Mouse (Mus musculus) embryonic facial prominence, embryonic 15.5 days (tissue): ENCODE results near the gene Nt5c2. TPM values are rescaled to one million over a fixed set of nuclear protein-coding genes. Genes with fewer than 3 reads are reported as not detected.
"Not testable (repeated sequence)": the region's sequence is repeated elsewhere in the genome, so short reads cannot be mapped to it uniquely, and the experiment has no call there.

Source experiments
- ATAC-seq: fragments of 200-750 bp; cut with Nextera tagmentation; 2 replicates; pipeline ENCODE4 v1.8.0; 2017; ENCODE audit warnings: low read depth, moderate TSS enrichment; ENCODE audit not compliant: insufficient number of reproducible peaks, low FRiP score, low TSS enrichment
- H3K27ac ChIP-seq: fragments of 300-500 bp; sonication (generic); replicated peaks from 2 replicates; pipeline ENCODE4 v1.5.1; 2015; ENCODE audit warnings: mild to moderate bottlenecking, inconsistent platforms
- H3K27me3 ChIP-seq: fragments of 300-500 bp; sonication (generic); 2 replicates; pipeline ENCODE4 v1.6.1; 2015; ENCODE audit warnings: inconsistent platforms
- H3K36me3 ChIP-seq: fragments of 300-500 bp; sonication (generic); 2 replicates; pipeline ENCODE4 v1.6.1; 2015; ENCODE audit warnings: mild to moderate bottlenecking, inconsistent platforms
- H3K4me1 ChIP-seq: fragments of 300-500 bp; sonication (generic); 2 replicates; pipeline ENCODE4 v1.6.1; 2015; ENCODE audit warnings: inconsistent platforms
- H3K4me2 ChIP-seq: fragments of 300-500 bp; sonication (generic); replicated peaks from 2 replicates; pipeline ENCODE4 v1.6.1; 2015; ENCODE audit warnings: mild to moderate bottlenecking, inconsistent platforms
- H3K4me3 ChIP-seq: fragments of 300-500 bp; sonication (generic); replicated peaks from 2 replicates; pipeline ENCODE4 v1.5.1; 2015; ENCODE audit warnings: mild to moderate bottlenecking, inconsistent platforms
- H3K9ac ChIP-seq: fragments of 300-500 bp; sonication (generic); 2 replicates; pipeline ENCODE4 v1.6.1; 2015; ENCODE audit warnings: inconsistent platforms
- H3K9me3 ChIP-seq: fragments of 300-500 bp; sonication (generic); replicated peaks from 2 replicates; pipeline ENCODE4 v1.6.1; 2016; ENCODE audit warnings: inconsistent platforms
- WGBS: fragments of 180-500 bp; shearing (Covaris S2); methylation state at CpG from one replicate; pipeline ENCODE4 v1.1.7; 2015; 5-methylcytosine and 5-hydroxymethylcytosine counted together
- polyA plus RNA-seq: library from polyadenylated mRNA; unstranded; fragments of >200 nt; fragmentation: Nextera tagmentation; extraction: Ambion mirVana; gene quantifications from 2 replicates; pipeline ENCODE4 v1.2.1, GENCODE M21; 2015

Gene Nt5c2
- polyA plus RNA-seq, 1 experiment from 2014 or later: 73.4 TPM

- Histone ChIP-seq H3K4me2 (no peak overlapping the region), H3K27me3 (no peaks in the 10 kb centered on the region), H3K9ac (no peak overlapping the region), H3K4me3 (no peak overlapping the region), H3K4me1 (peaks cover 12% of the 10 kb centered on the region; the same call in 1 of the 2 replicates), H3K36me3 (no peaks in the 10 kb centered on the region), H3K9me3 (no peaks in the 10 kb centered on the region), H3K27ac (no peak overlapping the region)
- no peak for ATAC-seq
- 68% methylated on average over 6 of the region's 6 CpGs for WGBS
Measured at GRCm38 (mm10) chr19:46987646-46988045, 27.3 kb downstream of the Nt5c2 start.

DNA sequence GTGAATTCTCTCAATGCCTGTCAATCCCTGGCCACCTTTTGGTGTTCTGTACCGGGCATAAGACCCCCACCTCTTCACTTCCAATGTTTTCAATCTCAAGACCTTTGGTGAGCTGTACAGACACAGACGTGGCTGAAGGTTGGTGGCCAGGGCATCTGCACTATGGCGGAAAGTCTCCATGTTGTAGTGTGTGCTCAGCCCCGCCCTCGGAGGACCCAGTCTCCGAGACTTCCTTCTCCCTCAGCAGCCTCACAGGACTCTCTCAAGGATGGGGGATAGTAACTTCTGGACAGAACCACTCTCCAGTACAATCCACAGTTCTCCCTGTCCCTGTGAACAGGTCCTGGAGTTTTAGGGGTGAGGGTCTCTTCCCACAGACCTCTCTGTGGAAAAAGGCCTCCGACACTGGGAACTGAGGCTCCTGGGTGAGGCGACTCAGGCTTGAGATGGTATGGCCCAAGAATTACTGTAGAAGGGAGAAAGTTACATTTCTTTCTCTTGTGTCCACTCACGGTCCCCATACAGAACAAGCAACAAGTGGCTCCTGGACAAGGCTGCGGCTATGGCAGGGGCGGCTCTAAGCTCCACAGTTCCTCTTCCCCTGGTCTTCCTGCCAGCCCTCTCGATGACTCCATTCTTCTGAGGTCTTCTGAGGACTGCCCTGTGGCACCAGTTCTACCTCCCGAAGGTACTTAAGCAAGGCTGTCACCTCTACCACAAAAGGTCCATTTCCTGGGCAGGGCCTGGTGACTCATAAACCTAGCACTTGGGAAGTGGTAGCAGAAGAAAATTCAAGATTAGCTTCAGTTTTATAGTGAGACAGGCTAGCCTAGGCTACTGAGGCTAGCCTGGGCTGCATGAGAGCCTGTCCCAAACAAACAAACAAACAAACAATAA lies 30.0 kb downstream of the Nt5c2 start:
- Histone ChIP-seq H3K4me3 (no peak overlapping the region), H3K27ac (no peak overlapping the region), H3K27me3 (no peaks in the 10 kb centered on the region), H3K4me2 (no peak overlapping the region), H3K9me3 (no peaks in the 10 kb centered on the region), H3K9ac (no peak overlapping the region), H3K4me1 (peaks cover 12% of the 10 kb centered on the region; the same call in 1 of the 2 replicates), H3K36me3 (no peaks in the 10 kb centered on the region)
- WGBS: 82% methylated on average over 13 of the region's 13 CpGs
- no peak for ATAC-seq

GRCm38 (mm10) chr19:46983966-46984380 lies 31.0 kb downstream of the Nt5c2 start:
- 51% methylated on average over 11 of the region's 11 CpGs for WGBS
- H3K27ac ChIP-seq: no peak overlapping the region
- peaks cover 12% of the 10 kb centered on the region; the same call in 1 of the 2 replicates for H3K4me1 ChIP-seq
- no peaks in the 10 kb centered on the region for H3K9me3 ChIP-seq
- ATAC-seq: no peak
- no peak overlapping the region for H3K4me3 ChIP-seq
- H3K9ac ChIP-seq: no peak overlapping the region
- no peak overlapping the region for H3K4me2 ChIP-seq
- no peaks in the 10 kb centered on the region for H3K27me3 ChIP-seq
- no peaks in the 10 kb centered on the region for H3K36me3 ChIP-seq

DNA sequence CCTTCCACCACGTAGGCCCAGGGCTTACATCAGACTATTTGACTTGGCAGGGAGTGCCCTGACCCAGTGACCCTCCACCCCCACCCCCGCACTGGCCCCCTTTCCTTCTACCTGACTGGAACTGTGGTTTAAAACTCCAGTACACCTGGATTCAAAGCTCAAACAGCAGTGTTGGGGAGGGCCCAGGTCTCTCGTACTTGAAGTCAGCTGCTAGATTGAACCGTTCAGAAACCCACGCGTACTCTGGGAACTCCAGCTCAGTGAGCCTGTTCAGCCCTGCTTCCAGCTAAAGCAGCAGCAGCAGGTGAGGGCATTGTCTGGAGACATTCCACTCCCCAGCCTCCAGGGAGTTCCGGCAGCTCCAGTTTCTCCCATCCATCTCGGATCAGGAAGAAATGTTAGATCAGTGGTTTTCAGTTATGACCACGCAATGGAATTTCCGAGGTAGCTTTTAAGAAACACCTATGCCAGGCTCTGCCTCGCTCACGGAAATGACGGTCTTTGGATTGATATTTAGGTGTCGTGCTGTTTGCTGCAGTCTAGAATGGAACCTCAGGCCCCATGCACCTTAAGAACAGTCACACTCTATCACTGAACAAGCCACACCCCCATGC lies 31.5 kb downstream of the Nt5c2 start:
- Histone ChIP-seq H3K4me3 (no peak overlapping the region), H3K4me1 (peaks cover 12% of the 10 kb centered on the region; the same call in 1 of the 2 replicates), H3K9ac (no peak overlapping the region), H3K4me2 (no peak overlapping the region), H3K27me3 (no peaks in the 10 kb centered on the region), H3K27ac (no peak overlapping the region), H3K36me3 (no peaks in the 10 kb centered on the region), H3K9me3 (no peaks in the 10 kb centered on the region)
- WGBS: 42% methylated on average over 14 of the region's 14 CpGs
- no peak for ATAC-seq

- Histone ChIP-seq H3K4me2 (no peak overlapping the region), H3K9ac (no peak overlapping the region), H3K9me3 (no peaks in the 10 kb centered on the region), H3K27me3 (no peaks in the 10 kb centered on the region), H3K27ac (no peak overlapping the region), H3K36me3 (no peaks in the 10 kb centered on the region), H3K4me1 (peaks cover 9% of the 10 kb centered on the region; the same call in 1 of the 2 replicates), H3K4me3 (no peak overlapping the region)
- ATAC-seq: no peak
- 40% methylated on average over 6 of the region's 6 CpGs for WGBS
Measured at GRCm38 (mm10) chr19:46981462-46981861, 33.5 kb downstream of the Nt5c2 start.

GRCm38 (mm10) chr19:46979781-46980105 lies 35.2 kb downstream of the Nt5c2 start:
- no peak overlapping the region for H3K27ac ChIP-seq

DNA sequence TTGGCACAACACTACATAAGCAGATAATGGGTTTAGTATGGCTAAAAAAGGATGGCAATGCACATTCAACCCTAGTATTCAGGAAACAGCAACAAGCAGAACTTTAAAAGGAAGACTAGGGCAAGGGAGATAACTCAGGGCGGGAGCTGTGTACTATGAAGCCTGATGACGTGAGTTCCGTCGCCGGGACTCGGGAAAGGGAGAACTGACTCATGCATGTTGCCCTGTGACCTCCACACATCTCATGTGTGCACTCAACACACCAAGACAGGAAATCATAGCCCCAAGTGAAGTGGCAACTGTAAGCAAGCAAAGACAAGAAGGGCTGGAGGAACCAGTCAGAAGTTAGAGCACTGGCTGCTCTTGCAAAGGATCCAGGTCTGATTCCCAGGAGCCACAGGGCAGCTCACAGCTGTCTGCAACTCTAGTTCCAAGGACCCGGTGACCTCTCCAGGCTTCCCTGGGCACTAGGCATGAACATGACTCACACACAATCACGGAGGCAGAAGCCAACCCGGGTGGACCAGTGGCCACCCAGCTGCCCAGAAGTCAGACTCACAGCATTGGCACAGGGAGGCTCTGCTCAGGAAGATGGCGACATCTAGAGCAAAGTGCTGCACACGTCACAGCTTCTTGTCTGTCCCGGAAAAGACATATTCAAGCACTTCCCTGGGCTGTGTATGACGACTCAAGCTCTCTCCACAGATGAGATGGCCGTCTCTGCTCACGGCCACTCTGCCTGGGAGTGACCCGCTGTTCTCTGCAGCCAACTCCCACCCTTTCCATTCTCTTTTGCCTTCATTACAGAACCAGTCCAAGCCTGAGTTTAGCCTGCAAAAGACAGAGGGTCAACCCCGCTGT lies 35.8 kb downstream of the Nt5c2 start:
- Histone ChIP-seq H3K9ac (no peak overlapping the region), H3K4me1 (peaks cover 9% of the 10 kb centered on the region; the same call in 1 of the 2 replicates), H3K27me3 (no peaks in the 10 kb centered on the region), H3K27ac (no peak overlapping the region), H3K4me3 (no peak overlapping the region), H3K4me2 (no peak overlapping the region), H3K9me3 (no peaks in the 10 kb centered on the region), H3K36me3 (no peaks in the 10 kb centered on the region)
- 83% methylated on average over 17 of the region's 17 CpGs for WGBS
- no peak for ATAC-seq

More at GRCm38 (mm10) chr19:46979781-46980105, 35.2 kb downstream of the Nt5c2 start:
- H3K27me3 ChIP-seq: no peaks in the 10 kb centered on the region
- peaks cover 9% of the 10 kb centered on the region; the same call in 1 of the 2 replicates for H3K4me1 ChIP-seq
- no peaks in the 10 kb centered on the region for H3K9me3 ChIP-seq
- no peak overlapping the region for H3K4me3 ChIP-seq
- no peak overlapping the region for H3K9ac ChIP-seq
- ATAC-seq: no peak
- no peaks in the 10 kb centered on the region for H3K36me3 ChIP-seq
- WGBS: 78% methylated on average over 3 of the region's 3 CpGs
- no peak overlapping the region for H3K4me2 ChIP-seq

- H3K9ac ChIP-seq, H3K27ac ChIP-seq, H3K4me3 ChIP-seq, H3K4me1 ChIP-seq, H3K4me2 ChIP-seq, H3K9me3 ChIP-seq, H3K27me3 ChIP-seq, ATAC-seq, H3K36me3 ChIP-seq: not testable (repeated sequence)
- WGBS: 93% methylated on average over 3 of the region's 3 CpGs
Measured at GRCm38 (mm10) chr19:46978069-46978468, 36.9 kb downstream of the Nt5c2 start.

- Histone ChIP-seq H3K9ac (no peak overlapping the region), H3K4me2 (no peak overlapping the region), H3K27ac (no peak overlapping the region), H3K4me3 (no peak overlapping the region), H3K4me1 (no peaks in the 10 kb centered on the region), H3K9me3 (no peaks in the 10 kb centered on the region), H3K36me3 (no peaks in the 10 kb centered on the region), H3K27me3 (no peaks in the 10 kb centered on the region)
- no peak for ATAC-seq
- 43% methylated on average over 6 of the region's 6 CpGs for WGBS
Measured at GRCm38 (mm10) chr19:46977460-46977859, 37.5 kb downstream of the Nt5c2 start.

- no peak overlapping the region for H3K4me3 ChIP-seq
- no peaks in the 10 kb centered on the region for H3K9me3 ChIP-seq
- no peak overlapping the region for H3K4me2 ChIP-seq
- 53% methylated on average over 2 of the region's 2 CpGs for WGBS
- no peaks in the 10 kb centered on the region for H3K4me1 ChIP-seq
- no peak overlapping the region for H3K9ac ChIP-seq
- no peak overlapping the region for H3K27ac ChIP-seq
- no peaks in the 10 kb centered on the region for H3K36me3 ChIP-seq
- H3K27me3 ChIP-seq: no peaks in the 10 kb centered on the region
- no peak for ATAC-seq
Measured at GRCm38 (mm10) chr19:46976743-46977142, 38.2 kb downstream of the Nt5c2 start.

- H3K27ac ChIP-seq: no peak overlapping the region
- no peak overlapping the region for H3K9ac ChIP-seq
- 76% methylated on average over 8 of the region's 8 CpGs for WGBS
- ATAC-seq: no peak
- H3K4me3 ChIP-seq: no peak overlapping the region
- no peaks in the 10 kb centered on the region for H3K9me3 ChIP-seq
- H3K27me3 ChIP-seq: no peaks in the 10 kb centered on the region
- no peak overlapping the region for H3K4me2 ChIP-seq
- H3K36me3 ChIP-seq: no peaks in the 10 kb centered on the region
- 0 out of 2 replicates have a peak, but pooled peaks cover 6% of the 10 kb centered on the region for H3K4me1 ChIP-seq
Measured at GRCm38 (mm10) chr19:46975997-46976396, 39.0 kb downstream of the Nt5c2 start.
